Mouse (Mus musculus): ENCODE results near the gene Ube2g1. TPM values are rescaled to one million over a fixed set of nuclear protein-coding genes. Genes with fewer than 3 reads are reported as not detected.

Gene Ube2g1
- 10 to 100 TPM; 50.4 to 52.6 TPM for total RNA-seq (2021)
- long read RNA-seq, transcript Ube2g1-203 (7 exons, 3,931 nt), result minor isoform, 14 of 90 reads
- long read RNA-seq, transcript Ube2g1-201 (6 exons, 3,815 nt), result major isoform, 58 of 90 reads
- long read RNA-seq, partial matches to known transcripts, result 1 of 90 reads
- long read RNA-seq, other reads (novel, unspliced or antisense), result 17 of 90 reads

GRCm38 (mm10) chr11:72606694-72607407 is at the start of gene Ube2g1:
TSS of gene Ube2g1 (plus strand) at chr11:72607283.
- DNase-seq (ENCODE audit: low spot score in 2 of 2), result peak; percentile 96 to 98

- DNase-seq (ENCODE audit: low spot score in 2 of 2), result no peak
Measured at GRCm38 (mm10) chr11:72558155-72558554, 48.9 kb upstream of the Ube2g1 start.

GRCm38 (mm10) chr11:72560661-72561060 is 46.4 kb upstream of the Ube2g1 start:
- DNase-seq (ENCODE audit: low spot score in 2 of 2), result no peak

GRCm38 (mm10) chr11:72564232-72564807 is 42.8 kb upstream of the Ube2g1 start:
- DNase-seq (ENCODE audit: low spot score in 2 of 2), result peak; percentile 39 to 47

DNA sequence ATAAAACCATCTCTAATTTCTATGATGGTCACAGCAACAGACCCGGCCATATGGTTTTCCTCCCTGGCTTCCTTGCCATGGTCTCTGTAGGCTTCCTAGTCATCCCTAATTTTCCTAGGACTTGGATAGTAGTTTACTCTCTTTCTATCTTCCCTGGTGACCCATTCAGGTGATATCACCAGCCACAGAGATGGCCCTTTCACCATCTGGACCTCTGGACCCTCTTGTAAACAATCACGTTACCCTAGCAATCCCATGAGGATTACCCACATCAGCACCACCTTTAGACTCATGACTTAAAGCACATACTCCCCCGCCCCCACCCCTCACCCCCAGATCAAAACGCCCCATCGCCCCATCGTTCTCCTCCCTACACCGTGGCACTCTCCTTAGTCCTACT is 40.8 kb upstream of the Ube2g1 start:
- DNase-seq (ENCODE audit: low spot score in 2 of 2), result no peak

GRCm38 (mm10) chr11:72566816-72567338 is 40.2 kb upstream of the Ube2g1 start:
- DNase-seq (ENCODE audit: low spot score in 2 of 2), result peak; percentile 41 to 63

- no peak for DNase-seq (ENCODE audit: low spot score in 2 of 2)
Measured at GRCm38 (mm10) chr11:72569051-72569450, 38.0 kb upstream of the Ube2g1 start.

DNA sequence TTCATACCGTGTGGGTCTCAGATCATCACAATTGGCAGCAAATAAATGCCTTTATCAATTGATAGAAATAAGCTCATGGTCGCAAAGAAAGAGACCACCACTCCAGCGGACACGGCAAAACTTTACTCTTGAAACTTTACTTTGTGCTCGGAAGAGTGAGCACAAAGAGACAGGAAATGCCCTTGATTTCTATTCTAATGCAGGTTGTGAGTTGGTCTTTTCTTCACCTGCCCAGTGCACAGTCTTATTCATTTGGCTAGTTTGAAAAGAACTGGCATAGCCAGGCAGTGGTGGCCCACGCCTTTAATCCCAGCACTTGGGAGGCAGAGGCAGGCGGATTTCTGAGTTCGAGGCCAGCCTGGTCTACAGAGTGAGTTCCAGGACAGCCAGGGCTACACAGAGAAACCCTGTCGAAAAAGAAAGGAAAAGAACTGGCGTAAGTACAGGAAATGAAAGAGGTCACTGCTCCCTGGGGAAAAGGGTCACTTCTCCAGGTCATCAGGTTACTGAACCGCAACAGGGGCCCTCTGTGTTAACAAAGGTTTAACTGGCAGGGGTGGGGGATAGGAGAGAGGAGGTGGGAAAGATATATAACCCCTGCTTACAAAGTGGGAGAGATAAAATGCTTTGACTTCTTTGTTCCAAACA is 37.3 kb upstream of the Ube2g1 start:
- DNase-seq (ENCODE audit: low spot score in 2 of 2), result no peak

DNA sequence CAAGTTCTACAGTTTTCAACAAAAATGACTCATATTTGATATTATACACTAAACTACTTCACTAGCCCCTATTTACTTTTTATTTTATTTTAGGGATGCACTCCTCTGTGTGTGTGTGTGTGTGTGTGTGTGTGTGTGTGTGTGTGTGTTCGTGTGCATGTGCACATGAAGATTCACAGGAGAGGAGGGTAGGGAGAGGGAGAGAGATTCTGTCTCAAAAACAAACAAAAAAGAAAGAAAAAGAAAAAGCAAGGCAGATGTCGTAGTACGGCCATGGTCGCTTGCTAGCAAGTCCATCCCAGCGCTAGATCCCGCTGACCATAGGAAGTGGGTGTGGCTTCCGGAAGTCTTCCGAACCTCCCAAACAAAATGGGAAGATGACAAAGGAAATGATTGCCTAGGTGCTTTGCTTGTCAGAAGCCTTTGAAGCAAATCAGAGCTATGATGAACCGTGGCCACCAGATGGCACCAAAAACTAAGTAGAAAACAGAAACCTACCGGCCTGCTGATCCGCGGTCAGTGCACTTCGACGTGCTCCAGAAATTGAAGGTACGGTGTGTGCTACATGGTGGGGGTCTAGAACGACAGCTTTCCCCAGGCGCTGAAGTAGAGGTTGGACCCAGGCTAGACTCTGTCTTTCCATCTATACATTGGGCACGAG is 36.6 kb upstream of the Ube2g1 start:
- peak; percentile 84 to 88 for DNase-seq (ENCODE audit: low spot score in 2 of 2)

- no peak for DNase-seq (ENCODE audit: low spot score in 2 of 2)
Measured at GRCm38 (mm10) chr11:72573819-72574218, 33.3 kb upstream of the Ube2g1 start.

- DNase-seq (ENCODE audit: low spot score in 2 of 2), result peak in 1 of 2 experiments; percentile 22
Measured at GRCm38 (mm10) chr11:72576111-72576465, 31.0 kb upstream of the Ube2g1 start.

- peak in 1 of 2 experiments; percentile 23 for DNase-seq (ENCODE audit: low spot score in 2 of 2)
Measured at GRCm38 (mm10) chr11:72576466-72577351, 30.4 kb upstream of the Ube2g1 start.

DNA sequence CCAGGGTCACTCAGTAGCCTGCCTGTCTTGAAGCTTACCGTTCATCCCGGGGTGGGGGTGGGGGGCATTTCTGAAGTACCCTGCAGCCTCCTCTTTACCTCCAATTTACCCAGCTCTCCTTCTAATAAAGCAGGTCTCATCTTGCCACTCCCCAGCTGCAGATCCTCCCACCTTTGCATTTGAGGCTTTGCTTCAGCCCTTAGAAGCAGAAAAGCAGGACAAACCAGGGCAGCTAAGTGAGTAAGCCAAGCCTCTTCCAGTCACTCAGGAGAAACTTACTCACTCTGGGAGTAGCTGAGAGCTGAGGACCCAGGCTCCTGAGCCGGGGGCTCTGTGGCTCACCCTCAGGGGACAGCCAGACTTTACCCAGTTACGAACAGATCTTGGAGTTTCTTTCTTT is 28.6 kb upstream of the Ube2g1 start:
- no peak for DNase-seq (ENCODE audit: low spot score in 2 of 2)

- DNase-seq (ENCODE audit: low spot score in 2 of 2), result no peak
Measured at GRCm38 (mm10) chr11:72581609-72582447, 25.3 kb upstream of the Ube2g1 start.

DNA sequence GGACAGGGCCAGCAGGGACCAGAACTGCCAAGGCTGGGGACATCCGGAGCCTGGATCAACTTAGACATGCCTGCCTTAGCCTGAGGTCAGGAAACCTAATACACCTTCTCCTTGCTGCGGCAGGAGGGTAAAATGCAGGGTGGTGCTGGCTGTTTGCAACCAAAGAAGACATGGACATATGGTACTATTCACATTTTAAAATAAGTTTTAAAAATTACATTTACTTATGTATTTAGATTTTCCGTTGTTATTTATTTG is 24.7 kb upstream of the Ube2g1 start:
- no peak for DNase-seq (ENCODE audit: low spot score in 2 of 2)

DNA sequence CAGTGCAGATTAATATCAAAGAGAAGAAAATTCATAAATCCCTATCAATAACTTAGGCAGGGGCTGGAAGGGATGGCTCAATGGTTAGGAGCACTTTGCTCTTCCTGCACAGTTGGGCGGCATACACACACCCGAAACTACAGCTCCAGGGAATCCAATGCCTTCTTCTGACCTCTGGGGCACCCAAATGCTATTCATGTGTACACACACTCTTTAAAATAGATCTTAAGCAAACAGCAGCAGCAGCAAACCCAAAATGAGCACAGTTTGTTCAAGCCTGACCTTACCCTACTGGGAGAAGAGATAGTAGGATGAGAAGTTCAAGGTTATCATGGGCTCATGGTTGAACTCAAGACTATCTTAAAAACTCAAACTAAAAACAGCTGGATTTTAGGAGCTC is 24.0 kb upstream of the Ube2g1 start:
- no peak for DNase-seq (ENCODE audit: low spot score in 2 of 2)

DNA sequence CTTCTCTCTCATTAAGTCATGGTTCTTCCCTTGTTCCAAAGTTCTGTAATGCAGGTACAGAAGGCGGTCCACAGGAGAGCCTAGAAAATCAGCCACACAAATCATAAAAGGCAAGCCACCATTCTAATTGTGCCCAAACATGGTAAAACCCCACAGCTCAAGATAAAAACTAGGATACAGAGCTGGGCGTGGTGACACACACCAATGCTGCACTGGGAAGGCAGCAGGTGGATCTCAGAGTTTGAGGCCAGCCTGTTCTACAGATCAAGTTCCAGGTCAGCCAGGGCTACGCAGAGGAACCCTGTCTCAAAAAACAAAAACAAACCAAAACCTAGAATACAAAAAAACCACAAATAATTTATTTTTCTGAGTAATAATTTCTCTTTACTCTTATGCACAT is 20.5 kb upstream of the Ube2g1 start:
- DNase-seq (ENCODE audit: low spot score in 2 of 2), result no peak

- no peak for DNase-seq (ENCODE audit: low spot score in 2 of 2)
Measured at GRCm38 (mm10) chr11:72587537-72588233, 19.4 kb upstream of the Ube2g1 start.

All from layer of hippocampus, postnatal 10 days (tissue).